Mouse (Mus musculus) cerebellum, postnatal 25 days (tissue): ENCODE results near the gene Slc35a5.

Experiments
- DNase-seq, 2 experiments: peaks; one replicate each; pipeline ENCODE4 v3.0.0; 2021; ENCODE audit warnings: mixed read lengths in 2 of 2

Slc35a5 gene

GRCm38 (mm10) chr16:45110498-45110897 lies 48.0 kb downstream of the Slc35a5 start:
- no peak for DNase-seq

GRCm38 (mm10) chr16:45108203-45108878 lies 50.2 kb downstream of the Slc35a5 start:
- DNase-seq: no peak

- no peak for DNase-seq
Observed at GRCm38 (mm10) chr16:45104993-45105392, 53.5 kb downstream of the Slc35a5 start.

GRCm38 (mm10) chr16:45100892-45101291 lies 57.6 kb downstream of the Slc35a5 start:
- DNase-seq: no peak

GRCm38 (mm10) chr16:45098886-45099210 lies 59.7 kb downstream of the Slc35a5 start:
- DNase-seq: no peak

- no peak for DNase-seq
Observed at GRCm38 (mm10) chr16:45098186-45098885, 60.2 kb downstream of the Slc35a5 start.

GRCm38 (mm10) chr16:45097467-45097866 lies 61.0 kb downstream of the Slc35a5 start:
- no peak for DNase-seq

- peak in 1 of 2 experiments; percentile 18 for DNase-seq
Observed at GRCm38 (mm10) chr16:45095561-45096482, 62.7 kb downstream of the Slc35a5 start.

GRCm38 (mm10) chr16:45095030-45095429 lies 63.5 kb downstream of the Slc35a5 start:
- DNase-seq: no peak

- DNase-seq: no peak
Observed at GRCm38 (mm10) chr16:45094136-45094756, 64.3 kb downstream of the Slc35a5 start.

- no peak for DNase-seq
Observed at GRCm38 (mm10) chr16:45093137-45093731, 65.3 kb downstream of the Slc35a5 start, which contains the start of gene Ccdc80. TSS of gene Ccdc80 (plus strand) at chr16:45093402.

- DNase-seq: peak; percentile 64 to 83
Observed at GRCm38 (mm10) chr16:45090005-45090404, 68.5 kb downstream of the Slc35a5 start.
